Mouse (Mus musculus) urinary bladder, adult 2 months (tissue): Measurements from ENCODE around the gene Prss36. TPM values are rescaled to one million over a fixed set of nuclear protein-coding genes. Genes with fewer than 3 reads are reported as not detected.
A peak's percentile ranks its signal among the peaks of the same experiment; 100 is the strongest.

ENCODE experiments used
- DNase-seq: peaks from one replicate; pipeline ENCODE4 v3.0.0; 2022; ENCODE audit warnings: low spot score
- polyA plus RNA-seq: library from polyadenylated mRNA; depleted of rRNA; stranded (reverse); fragments of >200 nt; gene quantifications from 2 replicates; pipeline ENCODE4 v1.2.3, GENCODE M21; 2012

The Prss36 gene
- polyA plus RNA-seq, 1 experiment, result 13.5 TPM

DNA sequence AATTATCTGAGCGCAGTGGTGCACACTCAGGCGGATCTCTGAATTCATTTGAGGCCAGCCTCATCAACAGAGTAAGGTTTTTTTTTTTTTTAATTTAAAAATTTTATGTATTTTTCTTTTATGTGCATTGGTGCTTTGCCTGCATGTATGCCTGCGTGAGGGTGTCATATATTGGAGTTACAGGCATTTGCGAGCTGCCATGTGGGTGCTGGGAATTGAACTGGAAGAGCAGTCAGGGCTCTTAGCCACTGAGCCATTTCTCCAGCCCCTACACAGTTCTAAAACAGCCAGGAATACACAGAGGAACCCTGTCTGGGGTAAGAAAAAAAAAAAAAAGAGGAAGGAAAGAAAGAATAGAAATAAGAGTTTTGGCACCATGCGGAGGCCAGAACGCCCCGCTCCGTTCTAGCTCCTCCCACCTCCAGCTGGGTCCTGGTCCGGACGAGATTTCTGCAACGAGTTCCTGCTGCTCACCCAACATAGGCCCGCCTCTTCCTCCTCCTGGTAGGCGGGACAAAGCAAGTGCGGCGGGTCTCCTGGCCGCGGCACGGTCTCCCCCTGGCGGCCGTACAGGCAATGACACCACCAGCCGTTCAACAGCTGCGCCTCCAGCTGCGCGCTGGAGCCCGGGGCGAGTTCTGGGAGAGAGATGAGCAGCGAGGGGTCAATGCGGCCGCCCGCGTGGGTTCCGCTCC lies 11.3 kb downstream of the Prss36 start:
- DNase-seq, result peak; percentile 90

DNA sequence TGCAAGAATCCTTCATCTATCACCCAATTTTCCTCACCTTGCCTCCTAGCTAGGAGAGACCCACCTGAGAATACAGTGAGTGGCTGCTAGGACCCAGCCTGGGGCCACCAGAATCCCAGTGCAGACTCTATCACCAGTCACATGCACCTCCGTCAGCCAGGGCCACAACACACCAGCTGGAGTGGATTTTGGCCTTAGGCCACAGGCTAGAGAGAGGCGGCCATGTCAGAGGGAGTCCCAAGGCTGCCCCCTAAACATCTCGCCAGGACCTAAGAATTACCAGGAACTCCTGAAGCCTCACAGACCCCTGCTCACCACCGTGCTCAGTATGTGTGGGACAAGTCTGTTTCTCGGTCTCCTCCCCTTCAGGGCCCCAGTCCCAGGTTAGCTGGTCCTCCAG lies 12.4 kb downstream of the Prss36 start:
- no peak for DNase-seq

- no peak for DNase-seq
Measured at GRCm38 (mm10) chr7:127932273-127933031, 14.1 kb downstream of the Prss36 start.

GRCm38 (mm10) chr7:127931351-127932135 lies 15.0 kb downstream of the Prss36 start:
- no peak for DNase-seq

- no peak for DNase-seq
Measured at GRCm38 (mm10) chr7:127930636-127931035, 15.9 kb downstream of the Prss36 start.

- DNase-seq, result no peak
Measured at GRCm38 (mm10) chr7:127929923-127930322, 16.6 kb downstream of the Prss36 start, which contains the start of gene Prss8. Gene Prss8, minus strand, starts transcription at chr7:127930104.

DNA sequence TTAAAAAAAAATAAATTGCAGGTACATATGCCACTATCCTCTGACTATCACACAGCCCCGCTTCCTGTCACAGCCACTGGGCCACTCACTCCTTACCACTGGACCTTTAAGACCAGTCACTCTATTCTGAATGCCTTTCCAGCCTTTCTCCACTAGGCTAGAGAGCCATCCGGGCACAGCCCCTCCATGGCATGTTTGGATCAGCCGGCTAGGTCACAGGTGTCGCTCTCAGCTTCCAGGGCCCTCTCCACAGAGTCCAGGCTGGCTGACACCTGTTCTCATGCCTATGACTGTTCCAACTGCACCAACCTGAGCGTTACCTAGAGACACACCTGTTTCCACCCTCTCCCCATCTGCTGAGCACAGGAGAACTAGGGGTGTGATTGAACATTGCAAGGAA lies 17.9 kb downstream of the Prss36 start:
- DNase-seq, result no peak

- DNase-seq, result no peak
Measured at GRCm38 (mm10) chr7:127927726-127928125, 18.8 kb downstream of the Prss36 start.

DNA sequence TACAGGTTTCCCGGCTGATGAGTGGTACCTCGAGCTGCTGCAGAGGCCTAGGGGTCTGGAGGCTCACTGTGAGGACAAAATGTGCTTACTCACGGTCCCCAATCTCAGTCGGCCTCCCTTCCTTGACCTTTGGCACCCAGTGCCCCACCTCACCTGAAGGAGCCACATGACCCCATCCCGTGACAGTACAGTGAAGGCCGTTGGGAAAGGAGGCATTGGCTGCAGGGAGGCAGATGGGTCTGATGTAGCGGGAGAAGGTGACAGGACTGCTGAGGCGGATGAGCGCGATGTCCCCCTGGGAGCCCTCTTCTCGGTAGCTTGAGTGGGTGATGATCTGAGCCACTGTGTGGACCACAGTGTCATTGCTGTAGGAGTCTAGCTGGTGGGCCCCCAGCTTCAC lies 19.7 kb downstream of the Prss36 start:
- DNase-seq, result no peak

DNA sequence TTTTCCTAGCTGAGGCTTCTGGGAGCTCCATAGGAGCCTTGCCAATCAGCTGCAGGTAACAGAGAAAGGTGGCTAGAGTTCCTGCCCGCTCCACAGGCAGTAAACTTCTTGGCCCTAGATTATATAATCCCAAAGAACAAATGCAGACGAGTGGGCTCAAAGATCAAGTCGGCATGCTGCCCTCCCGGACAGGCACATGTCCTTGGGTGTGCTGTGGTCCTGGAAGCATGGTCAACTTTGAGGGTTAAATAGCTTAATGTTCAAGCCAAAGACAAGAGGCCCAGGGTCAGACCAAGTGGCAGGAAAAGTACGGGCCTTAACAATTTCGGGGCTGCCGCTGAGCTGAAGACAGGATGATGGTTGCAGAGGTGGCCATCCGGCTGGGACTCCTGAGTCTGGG lies 20.5 kb downstream of the Prss36 start:
- DNase-seq, result no peak

GRCm38 (mm10) chr7:127925252-127925651 lies 21.3 kb downstream of the Prss36 start:
- no peak for DNase-seq

GRCm38 (mm10) chr7:127923714-127924113 lies 22.8 kb downstream of the Prss36 start:
- DNase-seq, result no peak

DNA sequence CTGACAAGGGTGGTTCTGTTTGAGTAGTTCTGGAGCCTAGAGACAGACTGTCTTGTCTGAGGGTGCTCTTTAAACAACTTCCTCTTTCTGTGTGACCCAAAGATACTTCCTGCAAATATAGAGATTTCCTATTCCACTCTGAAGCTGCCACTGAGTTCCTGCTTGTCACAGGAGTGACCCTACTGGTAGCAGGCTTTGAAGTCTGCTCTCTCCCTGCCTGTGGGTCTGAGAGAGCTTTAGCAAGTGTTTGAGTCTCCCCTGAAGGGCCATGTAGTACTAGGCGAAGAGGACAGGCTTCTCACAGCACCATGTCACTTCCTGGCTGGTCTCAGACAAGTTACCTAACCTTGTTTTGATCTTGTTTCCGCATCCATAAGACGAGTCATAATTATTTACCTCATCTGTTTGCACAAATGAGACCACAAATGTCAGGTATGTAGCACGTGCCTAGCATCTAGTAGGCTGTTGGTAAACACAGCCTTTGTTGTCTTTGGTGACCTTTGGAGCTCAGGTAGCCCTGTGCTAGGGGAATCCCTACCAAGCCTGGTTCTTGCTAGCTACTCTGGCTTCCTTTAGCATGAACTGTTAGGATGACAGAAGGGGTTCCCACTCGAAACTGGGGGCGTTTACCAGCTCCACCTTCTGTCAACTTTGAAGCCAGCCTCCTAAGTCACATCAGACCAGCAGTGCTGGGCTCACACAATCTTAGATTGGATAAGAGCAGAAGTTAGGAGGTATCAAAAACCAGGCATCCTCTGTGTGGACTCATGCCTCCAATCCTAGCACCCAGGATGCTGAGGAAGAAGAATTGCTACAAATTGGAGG lies 23.9 kb downstream of the Prss36 start:
- DNase-seq, result no peak

DNA sequence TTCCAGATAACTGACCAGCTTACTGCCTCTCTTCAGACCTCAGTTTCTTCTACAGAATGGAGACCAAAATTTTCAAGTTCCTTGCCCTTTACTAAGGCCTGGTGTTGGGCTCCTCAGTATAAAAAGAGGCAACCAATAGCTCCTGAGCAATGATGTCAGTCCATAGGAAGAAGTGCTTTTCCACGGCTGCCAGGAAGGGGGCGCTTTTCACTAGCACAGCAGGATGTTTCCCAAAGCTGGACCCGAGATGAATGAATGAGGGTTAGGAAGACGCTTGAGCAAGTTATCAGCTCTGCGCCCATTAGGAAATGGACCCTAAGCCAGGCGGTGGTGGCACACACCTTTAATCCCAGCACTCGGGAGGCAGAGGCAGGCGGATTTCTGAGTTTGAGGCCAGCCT lies 25.0 kb downstream of the Prss36 start:
- no peak for DNase-seq

DNA sequence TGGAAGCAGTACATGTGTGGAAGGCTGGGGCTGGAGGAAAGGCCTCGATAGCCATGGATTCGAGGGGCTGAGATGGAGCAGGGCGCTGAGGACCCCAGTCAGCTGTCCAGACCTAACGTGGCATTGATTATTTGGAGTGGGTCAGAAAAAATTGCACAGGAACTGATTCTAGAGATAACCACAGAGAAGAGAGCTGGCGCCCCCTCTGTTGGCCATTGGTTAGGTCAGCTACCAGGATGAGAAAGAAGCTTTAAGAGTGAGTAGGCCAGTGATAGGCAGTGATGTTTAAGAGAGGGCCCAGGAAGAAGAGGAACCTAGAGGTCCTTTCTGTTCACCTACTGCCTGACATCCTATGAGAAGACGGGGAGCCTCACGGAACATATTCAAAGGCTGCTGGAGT lies 27.2 kb downstream of the Prss36 start:
- no peak for DNase-seq

DNA sequence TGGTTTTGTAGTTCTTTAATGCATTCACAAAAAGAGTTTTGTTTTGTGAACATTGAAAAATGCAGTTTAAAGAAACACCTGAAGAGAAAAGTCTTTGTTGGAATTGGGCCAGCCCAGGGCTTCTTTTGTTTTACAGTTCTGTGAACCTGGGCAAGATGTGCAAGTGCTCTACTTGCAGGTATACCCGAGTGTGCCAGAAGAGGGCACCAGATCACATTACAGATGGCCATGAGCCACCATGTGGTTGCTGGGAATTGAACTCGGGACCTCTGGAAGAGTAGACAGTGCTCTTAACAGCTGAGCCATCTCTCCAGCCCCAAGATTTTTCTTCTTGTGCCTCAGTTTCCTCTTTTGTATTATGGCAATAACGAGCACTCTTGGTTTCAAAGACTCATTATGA lies 28.3 kb downstream of the Prss36 start:
- DNase-seq, result no peak

DNA sequence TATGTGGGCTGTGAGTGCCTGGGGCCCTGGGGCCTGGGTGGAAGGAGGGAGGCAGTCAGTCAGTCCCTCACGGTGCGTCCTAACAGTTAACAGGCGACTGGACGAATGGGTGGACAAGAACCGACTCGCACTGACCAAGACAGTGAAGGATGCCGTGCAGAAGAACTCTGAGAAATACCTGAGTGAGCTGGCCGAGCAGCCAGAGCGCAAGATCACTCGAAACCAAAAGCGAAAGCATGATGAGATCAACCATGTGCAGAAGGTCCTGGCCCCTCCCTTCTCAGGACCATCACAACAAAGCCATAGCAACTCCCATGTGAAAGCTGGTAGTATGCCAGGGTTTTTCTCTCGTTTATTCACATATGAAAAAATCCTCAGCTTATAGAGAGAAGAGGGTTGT lies 31.2 kb downstream of the Prss36 start:
- DNase-seq, result no peak

- DNase-seq, result no peak
Measured at GRCm38 (mm10) chr7:127912938-127913337, 33.6 kb downstream of the Prss36 start.

DNA sequence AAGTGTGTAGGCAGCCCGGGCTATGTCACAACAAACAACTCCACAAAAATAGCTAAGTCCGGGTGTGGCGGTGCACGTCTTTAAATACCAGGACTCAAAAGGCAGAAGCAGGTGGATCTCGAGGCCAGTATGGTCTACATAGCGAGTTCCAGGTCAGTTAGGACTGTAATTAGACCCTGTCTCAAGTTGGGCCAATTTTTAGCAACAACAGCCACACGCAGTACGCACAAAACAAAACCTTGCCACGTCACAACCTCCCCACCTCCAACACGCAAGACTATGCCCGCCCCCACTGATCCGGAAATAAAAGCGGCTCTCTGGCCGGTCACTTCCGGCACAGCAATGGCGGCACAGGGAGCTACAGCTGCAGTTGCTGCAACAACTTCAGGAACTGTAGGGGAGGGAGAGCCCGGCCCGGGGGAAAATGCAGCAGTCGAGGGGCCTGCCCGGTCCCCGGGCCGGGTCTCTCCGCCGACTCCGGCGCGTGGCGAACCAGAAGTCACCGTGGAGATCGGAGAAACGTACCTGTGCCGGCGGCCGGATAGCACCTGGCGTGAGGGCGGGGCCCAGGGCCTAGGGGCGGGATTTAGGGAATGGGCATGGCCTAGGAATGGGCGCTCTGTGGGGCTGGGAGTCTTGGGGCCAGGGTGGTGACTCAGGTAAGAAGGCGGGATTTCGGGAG lies 34.2 kb downstream of the Prss36 start, which contains the start of gene Kat8:
Gene Kat8, plus strand, starts transcription at position 327 of the 682 bp plus-strand sequence.
- peak; percentile 83 for DNase-seq

GRCm38 (mm10) chr7:127908656-127909055 lies 37.9 kb downstream of the Prss36 start:
- DNase-seq, result no peak

DNA sequence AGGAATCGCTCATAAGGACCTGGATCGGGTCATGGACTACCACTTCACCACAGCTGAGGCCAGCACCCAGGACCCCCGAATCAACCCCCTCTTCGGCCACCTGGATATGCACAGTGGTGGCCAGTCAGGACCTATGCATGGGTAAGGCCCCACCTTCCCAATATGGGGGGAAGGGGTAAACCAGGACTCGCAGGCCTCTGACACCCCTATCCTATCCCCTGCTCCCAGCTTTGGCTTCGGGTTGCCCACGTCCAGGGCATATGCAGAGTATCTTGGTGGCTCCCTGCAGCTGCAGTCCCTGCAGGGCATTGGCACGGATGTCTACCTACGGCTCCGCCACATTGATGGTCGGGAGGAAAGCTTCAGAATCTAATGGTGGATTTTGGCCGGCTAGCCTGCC lies 38.6 kb downstream of the Prss36 start:
- DNase-seq, result no peak
